Mouse (Mus musculus) erythroblast, adult 5-6 weeks (primary cell): ENCODE data around the gene Hhex. TPM values are rescaled to one million over a fixed set of nuclear protein-coding genes. Genes with fewer than 3 reads are reported as not detected.

Experiments
- ATAC-seq: replicated peaks from 2 replicates; pipeline ENCODE4 v1.8.0; 2016; ENCODE audit warnings: moderate number of reproducible peaks, mild to moderate bottlenecking, moderate TSS enrichment, inconsistent platforms; ENCODE audit not compliant: poor library complexity, low FRiP score, severe bottlenecking
- total RNA-seq, 2 experiments: library from RNA; stranded (forward) in 1 of 2; stranded (reverse) in 1 of 2; fragments of 150-400 nt in 1 of 2; fragments of 200-764, 138-1000 nt in 1 of 2; gene quantifications; 2 replicates each; pipeline versions ENCODE4 v1.2.3 to v1.2.4; 2015 to 2017; ENCODE audit warnings: low replicate concordance in 2 of 2

The Hhex gene
- total RNA-seq (2015; ENCODE audit: low replicate concordance): 25.1 and 27.3 TPM in 2 replicates
- total RNA-seq (2017; ENCODE audit: low replicate concordance): 5.1 and 6.0 TPM in 2 replicates

DNA sequence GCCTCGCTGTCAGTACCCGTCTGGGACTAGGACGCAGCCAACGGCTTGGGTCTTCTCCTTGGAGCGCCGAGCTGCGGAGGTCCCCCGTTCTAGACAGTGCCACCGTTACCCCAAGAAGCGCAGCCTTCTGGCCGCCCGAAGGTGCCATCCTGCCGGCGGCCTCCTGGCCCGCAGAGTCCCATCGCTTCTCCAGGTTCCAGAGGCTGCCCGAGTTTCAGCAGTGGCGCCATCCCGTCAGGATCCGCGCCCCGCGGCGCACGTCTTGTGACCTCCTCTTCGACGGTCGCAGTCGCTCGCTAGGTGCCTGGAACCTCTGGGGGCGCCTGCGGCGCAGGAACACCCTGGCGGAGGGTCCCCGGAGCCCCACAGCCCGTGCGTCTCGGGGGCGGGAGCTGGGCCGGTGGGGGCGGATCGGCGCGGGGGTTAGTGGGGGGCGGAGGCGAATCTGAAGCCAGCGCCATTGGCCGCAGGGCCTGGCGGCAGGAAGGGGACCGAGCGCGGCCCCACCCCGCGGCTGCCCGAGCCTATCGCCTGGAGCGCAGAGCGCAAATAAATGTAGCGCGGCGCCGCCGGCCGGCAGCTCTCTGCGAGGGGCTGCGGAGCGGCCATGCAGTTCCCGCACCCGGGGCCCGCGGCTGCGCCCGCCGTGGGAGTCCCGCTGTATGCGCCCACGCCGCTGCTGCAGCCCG is at the start of gene Hhex:
Gene Hhex, plus strand, starts transcription at position 548 of the 689 bp plus-strand sequence.
- no peak for ATAC-seq

DNA sequence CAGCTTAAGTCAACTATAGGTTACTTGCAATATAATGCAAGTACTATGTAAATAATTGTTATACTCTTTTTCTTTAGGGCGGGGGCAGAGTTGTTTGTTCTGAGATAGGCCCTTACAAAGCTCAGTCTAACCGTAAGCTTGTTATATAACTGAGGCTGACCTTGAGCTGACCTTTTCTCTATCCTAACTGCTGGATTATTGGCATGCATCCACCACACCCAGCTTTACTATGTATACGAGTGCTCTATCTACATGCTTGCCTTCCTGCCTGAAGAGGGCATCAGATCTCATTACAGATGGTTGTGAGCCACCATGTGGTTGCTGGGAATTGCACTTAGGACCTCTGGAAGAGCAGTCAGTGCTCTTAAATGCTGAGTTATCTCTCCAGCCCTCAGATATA is 48.5 kb upstream of the Hhex start:
- ATAC-seq: no peak

DNA sequence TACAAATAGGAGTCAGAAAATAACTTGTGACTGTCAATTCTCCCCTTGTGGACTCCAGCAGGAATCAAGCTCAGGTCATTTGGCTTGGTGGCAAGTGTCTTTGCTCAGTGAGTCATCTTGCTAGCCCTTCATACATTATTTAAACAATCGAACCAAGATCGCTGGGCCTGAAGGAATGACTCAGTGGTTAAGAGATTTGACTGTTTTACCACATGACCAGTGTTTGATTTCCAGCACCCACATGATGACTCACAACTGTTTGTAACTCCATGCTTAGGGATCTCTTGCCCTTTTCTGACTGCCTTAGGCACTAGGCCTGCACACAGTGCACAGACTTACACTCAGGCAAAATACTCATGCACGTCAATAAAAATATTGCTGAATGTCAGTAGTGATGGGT is 42.7 kb upstream of the Hhex start:
- ATAC-seq: no peak

DNA sequence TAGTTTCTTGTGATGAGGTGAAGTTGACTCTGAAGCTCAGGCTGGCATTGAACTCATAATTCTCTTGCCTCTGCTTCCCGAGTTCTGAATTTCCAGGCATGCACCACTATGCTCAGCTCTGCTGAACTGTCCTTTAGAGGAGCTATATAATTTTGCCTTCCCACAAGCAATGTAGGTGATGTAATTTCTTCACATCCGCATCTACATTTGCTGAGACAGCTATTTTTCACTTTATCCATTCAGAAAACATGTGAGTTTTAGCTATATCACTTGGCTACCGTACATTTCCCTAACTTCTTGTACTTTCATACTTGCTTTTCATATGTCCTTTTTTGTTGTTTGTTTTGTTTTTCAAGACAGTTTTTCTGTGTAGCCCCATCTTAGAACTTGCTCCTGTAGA is 38.3 kb upstream of the Hhex start:
- ATAC-seq: no peak

DNA sequence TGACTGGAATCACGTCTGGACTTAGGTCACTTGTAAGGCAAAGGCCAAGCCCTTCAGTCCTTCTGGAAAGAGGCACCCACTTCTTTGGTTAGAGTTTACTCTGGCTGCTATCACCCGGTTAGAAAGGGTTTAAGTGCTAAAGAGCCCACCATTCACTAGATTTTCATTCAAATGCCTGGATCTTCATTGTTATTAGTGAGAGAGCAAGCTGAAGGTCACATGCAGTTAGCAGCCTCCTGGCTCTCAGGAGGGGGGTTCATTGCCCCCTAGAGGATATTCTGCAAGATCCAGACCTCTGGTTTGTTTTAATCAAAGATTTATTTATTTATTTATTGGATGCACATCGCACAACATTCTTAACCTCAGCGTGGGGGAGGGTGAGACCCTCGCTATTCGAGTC is 33.7 kb upstream of the Hhex start:
- ATAC-seq: no peak

DNA sequence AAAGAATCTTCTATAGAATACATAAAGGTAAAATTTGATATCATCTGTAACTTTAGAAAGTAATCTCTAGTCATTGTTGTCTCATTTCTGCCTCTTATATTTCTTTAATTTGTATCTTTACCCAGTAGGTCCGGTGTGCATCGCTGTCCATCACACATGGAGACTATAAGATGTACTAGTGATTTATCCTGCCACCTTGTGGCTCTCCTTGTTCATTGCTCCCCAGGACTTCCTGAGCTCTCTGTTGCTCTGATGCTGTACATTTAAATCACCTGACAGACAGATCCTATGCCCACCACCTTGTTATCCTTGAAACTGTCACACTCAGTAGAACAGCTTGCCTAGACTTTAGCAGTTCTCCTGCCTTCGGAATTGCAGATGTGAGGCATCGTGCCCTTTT is 16.3 kb upstream of the Hhex start:
- ATAC-seq: 0 out of 2 replicates have a peak, but pooled peaks have one; percentile 63

DNA sequence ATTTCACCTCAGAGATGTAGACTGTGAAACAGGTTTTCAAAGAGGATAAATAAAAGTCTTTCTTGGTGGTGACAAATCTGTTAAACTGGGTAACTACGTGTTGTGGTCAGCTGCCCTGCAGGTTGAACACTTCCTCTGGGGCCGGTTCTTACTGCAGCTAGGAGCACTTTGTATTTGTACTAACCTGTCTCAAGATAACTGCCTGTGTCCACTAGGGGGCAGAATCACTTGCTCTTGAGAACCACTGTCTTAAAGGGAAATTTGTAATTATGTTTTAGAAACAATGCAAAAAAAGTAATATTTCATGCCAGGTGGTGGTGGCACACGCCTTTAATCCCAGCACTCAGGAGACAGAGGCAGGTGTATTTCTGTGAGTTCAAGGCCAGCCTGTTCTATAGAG is 15.0 kb upstream of the Hhex start:
- ATAC-seq: no peak

DNA sequence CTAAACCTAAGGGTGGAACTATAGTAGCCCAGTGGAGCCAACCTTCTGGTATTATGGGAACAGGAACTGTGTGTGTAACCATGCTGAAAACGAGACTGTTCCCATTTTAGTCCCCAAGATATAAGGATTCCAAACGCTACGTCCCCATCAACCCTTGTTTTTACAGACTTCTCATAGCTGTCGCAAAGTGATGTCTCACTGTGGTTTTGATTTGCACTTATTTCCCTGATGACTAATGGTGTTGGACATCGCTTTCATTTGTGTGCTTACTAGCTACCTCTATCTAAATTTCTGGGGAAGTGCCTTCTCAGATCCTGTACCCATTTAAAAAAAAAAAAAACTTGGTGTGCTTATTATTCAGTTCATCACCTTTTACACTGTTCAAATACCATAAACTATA is 6.0 kb upstream of the Hhex start:
- ATAC-seq: no peak

DNA sequence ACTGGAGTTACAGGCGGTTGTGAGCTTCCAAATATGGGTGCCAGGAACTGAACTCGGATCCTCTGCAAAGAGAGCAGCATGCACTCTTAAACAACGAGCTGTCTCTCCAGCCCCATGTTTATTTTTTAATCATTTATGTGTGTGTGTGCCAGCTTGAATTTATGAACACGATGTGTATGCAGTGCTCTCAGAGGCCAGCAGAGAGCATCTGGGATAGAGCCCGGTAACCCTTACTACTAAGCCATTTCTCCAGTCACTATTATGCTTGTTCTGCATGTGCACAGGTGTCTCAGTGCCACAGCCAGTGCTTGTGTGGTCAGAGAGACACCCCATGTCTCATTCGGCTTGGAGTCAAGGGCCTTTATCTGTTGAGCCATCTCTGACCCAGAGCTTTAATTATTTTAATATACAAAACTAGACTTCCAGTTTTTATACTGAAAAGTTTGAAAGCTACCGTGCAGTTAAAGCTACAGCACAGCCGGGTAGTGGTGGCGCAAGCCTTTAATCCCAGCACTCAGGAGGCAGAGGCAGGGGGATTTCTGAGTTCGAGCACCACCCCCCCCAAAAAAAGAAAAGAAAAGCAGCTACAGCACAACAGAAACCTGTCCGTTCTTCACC is 3.4 kb upstream of the Hhex start:
- no peak for ATAC-seq

DNA sequence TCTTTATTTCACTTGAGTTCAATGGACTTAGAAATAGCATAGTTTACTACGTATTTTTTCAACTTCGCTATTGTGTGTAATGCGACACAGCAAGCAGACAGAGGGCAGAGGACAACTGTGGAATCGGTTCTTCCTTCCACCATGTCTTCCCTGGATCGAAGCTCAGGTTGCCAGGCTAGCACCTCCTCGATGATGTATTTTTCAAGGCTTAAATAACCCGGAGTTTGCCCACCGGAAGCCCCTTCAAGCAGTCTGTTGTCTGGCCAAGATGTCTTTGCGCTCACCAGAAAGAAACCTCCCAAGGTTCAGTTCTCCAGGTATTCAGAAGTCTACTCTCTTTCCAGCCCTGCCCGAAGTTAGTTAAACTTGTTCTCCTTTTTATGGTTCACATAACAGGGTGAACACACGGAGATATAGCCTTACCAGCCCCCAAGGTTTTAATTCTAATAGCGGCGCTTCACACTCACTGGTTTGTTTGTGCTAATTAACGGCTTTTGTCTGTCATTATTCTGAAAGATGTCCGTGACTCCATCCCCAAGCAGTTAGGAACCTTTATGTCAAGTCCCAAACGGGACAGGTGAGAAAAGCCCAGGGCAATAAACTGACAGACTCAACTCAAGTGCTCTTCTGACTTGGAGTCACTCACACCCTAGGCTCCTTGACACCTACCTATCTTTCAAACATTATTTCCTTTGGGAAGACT is 1.6 kb upstream of the Hhex start:
- ATAC-seq: no peak

DNA sequence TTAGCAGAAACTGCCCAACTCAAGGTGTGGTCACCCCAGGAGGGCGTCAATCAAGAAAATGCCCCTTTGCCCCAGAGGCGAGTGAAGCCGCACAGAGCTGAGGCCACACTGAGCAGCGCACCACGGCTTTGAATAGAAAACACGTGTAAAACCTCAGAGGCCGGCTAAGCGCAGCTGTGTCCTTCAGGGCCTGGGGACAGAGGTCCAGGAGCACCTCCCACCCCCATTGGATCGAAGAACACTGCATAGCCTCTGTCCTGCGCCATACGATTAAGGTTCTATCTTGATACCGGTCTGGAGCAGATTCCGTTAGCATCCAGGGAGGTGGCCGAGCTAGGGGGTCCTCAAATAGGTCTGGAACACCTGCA is 731 bp upstream of the Hhex start:
- ATAC-seq: no peak

DNA sequence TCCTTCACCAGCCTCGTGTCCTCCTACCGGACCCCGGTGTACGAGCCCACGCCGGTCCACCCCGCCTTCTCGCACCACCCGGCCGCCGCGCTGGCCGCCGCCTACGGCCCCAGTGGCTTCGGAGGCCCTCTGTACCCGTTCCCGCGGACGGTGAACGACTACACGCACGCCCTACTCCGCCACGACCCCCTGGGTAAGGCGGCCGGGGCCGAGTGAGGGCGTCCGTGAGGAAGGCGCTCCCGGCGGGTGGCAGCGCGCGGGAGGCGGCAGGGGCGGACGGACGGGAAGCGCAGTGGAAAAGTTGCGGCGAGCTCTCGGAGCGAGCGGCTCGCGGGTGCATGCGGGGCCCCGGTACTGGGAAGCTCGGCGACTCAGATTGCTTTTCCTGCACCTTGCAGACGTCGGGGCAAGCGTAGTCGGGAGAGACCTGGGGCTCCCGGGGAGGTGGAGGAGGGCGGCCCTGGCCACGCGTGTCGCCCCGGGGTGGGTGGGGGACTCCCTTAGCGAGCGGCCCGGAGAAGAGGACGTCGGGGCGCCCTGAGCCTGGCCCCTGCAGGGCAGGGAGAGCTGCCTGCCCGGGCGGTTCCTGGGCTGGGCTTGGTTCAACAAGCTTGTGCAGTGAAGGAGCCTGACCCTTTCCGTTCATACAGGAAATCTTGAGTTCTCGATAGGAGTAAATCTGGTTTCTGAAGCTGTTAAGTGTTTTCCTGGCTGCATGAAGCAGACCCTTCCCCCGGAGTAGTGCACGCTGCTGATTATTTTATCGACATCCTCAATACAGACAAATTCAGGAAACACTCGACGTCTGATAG is 637 bp downstream of the Hhex start:
- ATAC-seq: no peak

DNA sequence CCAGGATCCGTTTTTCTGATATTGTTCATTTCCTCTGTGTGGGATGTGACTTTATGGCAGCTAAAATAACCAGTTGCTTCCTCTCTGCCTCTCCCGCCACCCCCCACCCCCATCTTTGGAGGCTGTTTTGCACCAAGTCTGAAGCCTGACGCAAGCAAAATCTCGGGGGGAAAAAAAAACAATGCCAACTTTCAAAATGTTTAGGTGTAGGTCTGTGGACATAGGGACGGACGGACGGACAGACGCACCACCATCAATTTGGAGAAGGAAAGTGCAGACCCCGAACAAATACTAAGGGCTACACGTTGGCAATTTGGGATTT is 1.2 kb downstream of the Hhex start:
- ATAC-seq: no peak

DNA sequence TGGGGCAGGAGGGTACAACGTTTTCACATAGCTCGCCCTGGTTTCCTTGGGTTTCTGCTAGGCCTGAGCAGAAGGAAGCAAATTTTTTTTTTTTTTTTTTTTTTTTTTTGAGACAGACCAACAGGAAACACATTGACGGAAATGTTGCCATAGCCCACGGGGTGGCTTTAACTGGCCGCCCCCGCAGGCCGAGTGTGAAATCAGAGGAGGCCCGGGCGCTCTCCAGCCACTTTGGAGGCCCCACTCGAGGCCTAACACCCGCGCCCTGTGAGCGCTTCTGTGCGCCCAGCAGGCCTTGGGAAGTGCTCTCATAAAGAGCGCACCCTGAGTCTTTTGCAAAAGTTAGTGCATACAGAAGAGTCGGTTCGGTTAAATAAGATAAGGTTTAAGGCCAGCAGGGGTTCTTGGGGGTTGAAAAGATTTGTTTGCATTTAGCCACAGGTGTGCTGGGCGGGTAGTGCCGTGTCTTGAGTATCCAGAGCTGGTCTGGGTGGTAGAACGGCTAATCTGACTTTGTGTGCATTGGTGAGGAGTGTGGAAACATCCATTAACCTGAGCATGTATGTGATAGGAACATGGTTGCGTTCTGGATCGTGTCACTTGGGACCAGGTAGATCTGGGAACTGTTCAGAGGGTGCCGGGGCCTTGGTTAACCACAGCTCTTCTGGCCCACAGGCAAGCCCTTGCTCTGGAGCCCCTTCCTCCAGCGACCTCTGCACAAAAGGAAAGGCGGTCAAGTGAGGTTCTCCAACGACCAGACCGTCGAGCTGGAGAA is 2.1 kb downstream of the Hhex start:
- ATAC-seq: no peak

DNA sequence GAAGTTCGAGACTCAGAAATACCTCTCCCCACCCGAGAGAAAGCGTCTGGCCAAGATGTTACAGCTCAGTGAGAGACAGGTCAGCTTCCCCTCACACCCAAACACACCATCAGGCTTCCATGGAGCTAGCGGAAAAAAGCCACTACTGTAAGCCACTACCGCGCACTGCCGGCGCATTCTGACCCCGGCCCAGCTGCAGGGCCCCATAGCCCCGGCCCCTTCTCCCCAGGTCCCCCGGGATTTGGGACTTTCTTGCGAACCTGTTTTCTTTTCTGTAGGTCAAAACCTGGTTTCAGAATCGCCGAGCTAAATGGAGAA is 2.6 kb downstream of the Hhex start:
- no peak for ATAC-seq

DNA sequence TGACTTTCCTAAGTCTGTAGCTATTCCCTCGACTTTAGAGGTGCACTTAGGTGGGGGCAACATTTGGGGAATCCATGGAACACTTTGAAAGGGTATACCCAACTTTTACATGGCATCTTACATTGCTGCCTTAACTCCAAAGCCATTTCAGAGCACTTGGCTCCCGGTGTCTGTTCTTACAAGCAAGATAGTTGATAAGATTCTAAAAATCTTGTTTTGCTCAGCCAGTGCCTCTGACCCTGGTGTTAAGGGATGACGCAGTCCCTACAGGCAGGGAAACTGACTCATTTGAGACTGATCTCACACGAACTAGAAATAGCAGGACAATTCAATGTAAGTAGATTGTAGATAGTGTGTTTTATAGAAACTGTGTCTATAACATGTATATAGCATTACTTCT is 5.6 kb downstream of the Hhex start:
- ATAC-seq: no peak

DNA sequence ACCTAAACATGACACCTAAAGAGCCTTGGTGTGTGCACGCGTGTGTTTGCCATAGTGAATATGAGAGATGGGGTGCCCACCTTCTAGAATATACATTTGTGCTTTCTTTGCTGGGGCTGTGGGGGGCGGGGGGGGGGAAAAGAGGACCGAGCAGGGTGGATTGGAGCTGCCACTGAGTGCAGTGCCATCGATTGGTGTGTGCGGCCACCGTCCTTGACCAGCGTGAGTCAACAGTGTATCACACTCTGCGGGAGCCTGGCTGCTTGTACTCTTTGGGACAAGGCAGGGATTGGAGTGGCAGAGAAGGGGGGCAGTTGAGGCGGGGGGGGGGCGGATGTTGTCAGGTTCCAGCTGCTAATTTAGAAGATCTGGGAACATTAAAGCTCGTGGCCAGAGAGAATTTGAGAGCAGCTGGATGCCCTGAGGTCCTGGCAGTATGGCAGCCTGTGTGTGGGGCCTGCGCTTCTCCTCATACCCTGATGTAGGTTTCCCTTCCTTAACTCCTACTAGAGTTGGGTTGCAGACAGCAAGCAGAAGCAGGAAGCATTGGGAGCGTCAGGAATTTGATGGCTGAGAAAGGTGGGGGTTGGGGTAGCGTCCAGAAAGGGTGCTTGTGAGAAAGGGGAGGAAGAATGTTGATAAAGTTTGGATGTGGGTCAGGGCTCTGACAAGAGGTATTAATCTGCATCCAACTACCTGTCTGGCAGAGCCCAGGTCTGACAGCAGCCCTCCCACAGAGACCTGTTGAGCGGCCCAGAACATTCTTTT is 6.3 kb downstream of the Hhex start:
- no peak for ATAC-seq

DNA sequence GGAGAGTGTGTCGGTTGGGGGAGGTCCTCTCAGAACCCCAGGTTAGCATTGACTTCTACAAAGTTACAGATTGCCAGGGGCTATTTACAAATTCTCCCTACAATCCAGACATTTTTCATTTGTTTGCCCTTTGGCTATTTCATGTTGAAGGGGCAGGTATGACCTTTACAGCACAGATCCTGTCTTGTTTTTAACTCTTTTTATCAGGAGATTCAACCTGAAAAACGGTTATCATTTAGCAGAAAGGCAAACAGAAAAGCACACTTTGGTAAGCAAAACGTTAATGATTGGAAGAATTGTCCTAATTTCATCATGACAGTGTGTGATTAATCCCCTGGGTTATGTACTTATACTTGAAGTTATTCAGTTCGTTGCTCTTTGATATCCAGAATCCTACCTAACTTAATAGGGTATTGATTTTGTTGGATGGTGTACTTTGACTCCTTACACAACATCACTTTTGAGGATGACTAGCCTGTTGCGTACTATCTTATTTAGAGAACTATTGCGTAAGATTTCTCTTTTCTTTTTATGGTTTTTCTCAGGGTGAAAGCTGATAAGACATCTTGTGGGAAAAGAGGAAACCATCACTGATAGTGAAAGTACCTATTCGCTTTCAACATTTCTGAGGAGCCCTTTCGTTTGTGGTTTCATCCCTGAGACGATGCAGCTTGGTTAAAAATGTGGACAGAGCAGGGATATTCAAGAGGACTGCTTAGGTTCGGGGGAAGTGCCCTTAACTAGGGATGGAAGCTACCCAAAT is 8.1 kb downstream of the Hhex start:
- no peak for ATAC-seq
